Mouse (Mus musculus) intestine, embryonic 14.5 days (tissue): ENCODE measurements around the gene Prom2. TPM values are rescaled to one million over a fixed set of nuclear protein-coding genes. Genes with fewer than 3 reads are reported as not detected.

ENCODE experiments used
- ATAC-seq: fragments of 200-750 bp; cut with Nextera tagmentation; replicated peaks from 2 replicates; pipeline ENCODE4 v1.8.0; 2017; ENCODE audit warnings: low read depth, moderate number of reproducible peaks, moderate TSS enrichment, moderate library complexity; ENCODE audit not compliant: low FRiP score, low TSS enrichment
- DNase-seq: peaks from one replicate; pipeline ENCODE4 v3.0.0-alpha.2; 2018; ENCODE audit warnings: low spot score
- H3K27ac ChIP-seq: fragments of 300-500 bp; sonication (generic); 2 replicates; pipeline ENCODE4 v1.5.1; 2014; ENCODE audit warnings: low read depth, mild to moderate bottlenecking, control low read depth
- H3K27me3 ChIP-seq: fragments of 300-500 bp; sonication (generic); replicated peaks from 2 replicates; pipeline ENCODE4 v1.6.1; 2014; ENCODE audit warnings: low read length, control low read depth; ENCODE audit not compliant: control insufficient read depth, insufficient read depth
- H3K36me3 ChIP-seq: fragments of 300-500 bp; sonication (generic); 2 replicates; pipeline ENCODE4 v1.6.1; 2014; ENCODE audit warnings: low read length, control low read depth; ENCODE audit not compliant: control insufficient read depth, insufficient read depth
- H3K4me1 ChIP-seq: fragments of 300-500 bp; sonication (generic); replicated peaks from 2 replicates; pipeline ENCODE4 v1.6.1; 2014; ENCODE audit warnings: low read length, control low read depth, mixed read lengths; ENCODE audit not compliant: control insufficient read depth, insufficient read depth
- H3K4me2 ChIP-seq: fragments of 300-500 bp; sonication (generic); 2 replicates; pipeline ENCODE4 v1.6.1; 2014; ENCODE audit warnings: low read length
- H3K4me3 ChIP-seq: fragments of 300-500 bp; sonication (generic); 2 replicates; pipeline ENCODE4 v1.5.1; 2014; ENCODE audit warnings: low read depth, low read length, control low read depth, mixed read lengths
- H3K9ac ChIP-seq: fragments of 300-500 bp; sonication (generic); 2 replicates; pipeline ENCODE4 v1.6.1; 2014; ENCODE audit warnings: mild to moderate bottlenecking, low read length
- H3K9me3 ChIP-seq: fragments of 300-500 bp; sonication (generic); 2 replicates; pipeline ENCODE4 v1.6.1; 2016; ENCODE audit warnings: low read length, control low read depth; ENCODE audit not compliant: control insufficient read depth
- WGBS: fragments of 180-500 bp; shearing (Covaris S2); extraction: QIAGEN DNeasy Blood & Tissue Kit; methylation state at CpG from one replicate; pipeline ENCODE4 v1.1.7; 2014; 5-methylcytosine and 5-hydroxymethylcytosine counted together
- polyA plus RNA-seq: library from polyadenylated mRNA; unstranded; fragments of >200 nt; fragmentation: Nextera tagmentation; extraction: Ambion mirVana; gene quantifications from 2 replicates; pipeline ENCODE4 v1.2.1, GENCODE M21; 2014

The Prom2 gene
- polyA plus RNA-seq, 1 experiment from 2014 or later = 1.1 TPM

GRCm38 (mm10) chr2:127535363-127535762, 5.9 kb downstream of the Prom2 start:
- 84% methylated on average over 9 of the region's 9 CpGs for WGBS

GRCm38 (mm10) chr2:127532379-127532778, 8.9 kb downstream of the Prom2 start:
- Histone ChIP-seq H3K4me2 (no peak overlapping the region), H3K27me3 (no peaks in the 10 kb centered on the region), H3K9me3 (no peaks in the 10 kb centered on the region), H3K4me3 (no peak overlapping the region), H3K4me1 (no peaks in the 10 kb centered on the region), H3K9ac (no peak overlapping the region), H3K36me3 (no peaks in the 10 kb centered on the region), H3K27ac (no peak overlapping the region)
- WGBS = 12% methylated on average over 9 of the region's 9 CpGs
- ATAC-seq = no peak
- DNase-seq = peak; percentile 79

More at GRCm38 (mm10) chr2:127535363-127535762, 5.9 kb downstream of the Prom2 start:
- Histone ChIP-seq H3K27ac (no peak overlapping the region), H3K36me3 (no peaks in the 10 kb centered on the region), H3K9ac (no peak overlapping the region), H3K4me2 (no peak overlapping the region), H3K27me3 (peaks cover 20% of the 10 kb centered on the region), H3K4me3 (no peak overlapping the region), H3K4me1 (no peaks in the 10 kb centered on the region), H3K9me3 (no peaks in the 10 kb centered on the region)
- DNase-seq = no peak
- ATAC-seq = no peak

GRCm38 (mm10) chr2:127531592-127531991, 9.7 kb downstream of the Prom2 start:
- no peak for DNase-seq

GRCm38 (mm10) chr2:127530418-127530817, 10.8 kb downstream of the Prom2 start:
- H3K27me3 ChIP-seq = no peaks in the 10 kb centered on the region
- no peaks in the 10 kb centered on the region for H3K36me3 ChIP-seq
- no peak overlapping the region for H3K4me2 ChIP-seq
- ATAC-seq (no peak), DNase-seq (no peak)
- WGBS = 76% methylated on average over 3 of the region's 3 CpGs
- H3K4me3 ChIP-seq = no peak overlapping the region
- H3K27ac ChIP-seq = no peak overlapping the region
- H3K9ac ChIP-seq = no peak overlapping the region
- H3K4me1 ChIP-seq = no peaks in the 10 kb centered on the region
- H3K9me3 ChIP-seq = no peaks in the 10 kb centered on the region

More at GRCm38 (mm10) chr2:127531592-127531991, 9.7 kb downstream of the Prom2 start:
- WGBS = 89% methylated on average over 2 of the region's 2 CpGs
- no peak for ATAC-seq
- Histone ChIP-seq H3K4me1 (no peaks in the 10 kb centered on the region), H3K9ac (no peak overlapping the region), H3K4me2 (no peak overlapping the region), H3K27ac (no peak overlapping the region), H3K4me3 (no peak overlapping the region), H3K27me3 (no peaks in the 10 kb centered on the region), H3K9me3 (no peaks in the 10 kb centered on the region), H3K36me3 (no peaks in the 10 kb centered on the region)

- Histone ChIP-seq H3K9me3 (no peaks in the 10 kb centered on the region), H3K9ac (no peak overlapping the region), H3K4me3 (no peak overlapping the region), H3K4me1 (peaks cover 15% of the 10 kb centered on the region; the same call in 1 of the 2 replicates), H3K27ac (no peak overlapping the region), H3K4me2 (no peak overlapping the region), H3K27me3 (no peaks in the 10 kb centered on the region), H3K36me3 (no peaks in the 10 kb centered on the region)
- ATAC-seq = no peak
- no peak for DNase-seq
- WGBS = 83% methylated on average over 3 of the region's 3 CpGs
Measured at GRCm38 (mm10) chr2:127525004-127525775, 16.1 kb downstream of the Prom2 start.

- ATAC-seq (no peak), DNase-seq (no peak)
- 60% methylated on average over 7 of the region's 7 CpGs for WGBS
- no peaks in the 10 kb centered on the region for H3K36me3 ChIP-seq
- no peak overlapping the region for H3K9ac ChIP-seq
- no peak overlapping the region for H3K4me2 ChIP-seq
- H3K4me1 ChIP-seq = peaks cover 15% of the 10 kb centered on the region; the same call in 1 of the 2 replicates
- H3K27me3 ChIP-seq = no peaks in the 10 kb centered on the region
- H3K27ac ChIP-seq = no peak overlapping the region
- no peak overlapping the region for H3K4me3 ChIP-seq
- no peaks in the 10 kb centered on the region for H3K9me3 ChIP-seq
Measured at GRCm38 (mm10) chr2:127523950-127524729, 17.1 kb downstream of the Prom2 start.

- no peaks in the 10 kb centered on the region for H3K27me3 ChIP-seq
- ATAC-seq (peak; percentile 56; the same call in 1 of the 2 replicates), DNase-seq (peak; percentile 55)
- H3K36me3 ChIP-seq = no peaks in the 10 kb centered on the region
- 2% methylated on average over 10 of the region's 10 CpGs for WGBS
- H3K4me1 ChIP-seq = peaks cover 15% of the 10 kb centered on the region; the same call in 1 of the 2 replicates
- H3K4me2 ChIP-seq = peak within 1 kb of the TSS; percentile 53
- H3K4me3 ChIP-seq = peak within 1 kb of the TSS; percentile 34
- H3K27ac ChIP-seq = no peak within 1 kb of the TSS
- H3K9ac ChIP-seq = peak within 1 kb of the TSS; percentile 34
- no peaks in the 10 kb centered on the region for H3K9me3 ChIP-seq
Measured at GRCm38 (mm10) chr2:127522006-127522441, 19.2 kb downstream of the Prom2 start, which contains the start of gene Kcnip3. Gene Kcnip3 (minus strand): TSS chr2:127522094.

GRCm38 (mm10) chr2:127521172-127522005, 19.9 kb downstream of the Prom2 start:
- ATAC-seq = peak; percentile 67
- 1% methylated on average over 18 of the region's 18 CpGs for WGBS
- no peaks in the 10 kb centered on the region for H3K27me3 ChIP-seq
- no peak overlapping the region for H3K27ac ChIP-seq
- H3K36me3 ChIP-seq = no peaks in the 10 kb centered on the region
- peak; percentile 68 for DNase-seq
- H3K4me3 ChIP-seq = peak overlapping the region; percentile 34
- peak overlapping the region; percentile 53 for H3K4me2 ChIP-seq
- H3K9ac ChIP-seq = peak overlapping the region; percentile 34
- H3K9me3 ChIP-seq = no peaks in the 10 kb centered on the region
- H3K4me1 ChIP-seq = peaks cover 15% of the 10 kb centered on the region; the same call in 1 of the 2 replicates
